Mouse (Mus musculus): ENCODE results near the gene Celf2. TPM values are rescaled to one million over a fixed set of nuclear protein-coding genes. Genes with fewer than 3 reads are reported as not detected.

Gene Celf2
- polyA plus RNA-seq, 1 experiment: 17.4 TPM

- Histone ChIP-seq H3K27me3 (ENCODE audit: control insufficient read depth, insufficient read depth, low read length) (no peaks in the 10 kb centered on the region), H3K27ac (ENCODE audit: control insufficient read depth, insufficient read depth, low read depth, low read length) (no peak overlapping the region)
- TF ChIP-seq CTCF (IDR thresholded peaks at IDR 0.05; ENCODE audit: control insufficient read depth, insufficient read depth, insufficient replicate concordance, low read depth, low read length) (no peak), POLR2A (IDR thresholded peaks at IDR 0.05; ENCODE audit: control insufficient read depth, low read depth, low read length) (no peak)
These were observed 718.5 kb downstream of the Celf2 start for GRCm38 (mm10) chr2:6790876-6791275.

GRCm38 (mm10) chr2:6786494-6787144 is 722.7 kb downstream of the Celf2 start:
- no peak overlapping the region for H3K27ac ChIP-seq (ENCODE audit: control insufficient read depth, insufficient read depth, low read depth, low read length)
- no peak for TF ChIP-seq POLR2A (IDR thresholded peaks at IDR 0.05; ENCODE audit: control insufficient read depth, low read depth, low read length)
- TF ChIP-seq CTCF (IDR thresholded peaks at IDR 0.05; ENCODE audit: control insufficient read depth, insufficient read depth, insufficient replicate concordance, low read depth, low read length): no peak
- no peaks in the 10 kb centered on the region for H3K36me3 ChIP-seq (ENCODE audit: control insufficient read depth, insufficient read depth, low read length)
- no peaks in the 10 kb centered on the region for H3K4me1 ChIP-seq (ENCODE audit: control insufficient read depth, insufficient read depth, low read length)
- no peak overlapping the region for H3K4me3 ChIP-seq (ENCODE audit: control insufficient read depth, low read depth, low read length)
- H3K27me3 ChIP-seq (ENCODE audit: control insufficient read depth, insufficient read depth, low read length): no peaks in the 10 kb centered on the region

More at GRCm38 (mm10) chr2:6790876-6791275, 718.5 kb downstream of the Celf2 start:
- H3K36me3 ChIP-seq (ENCODE audit: control insufficient read depth, insufficient read depth, low read length): no peaks in the 10 kb centered on the region
- H3K4me3 ChIP-seq (ENCODE audit: control insufficient read depth, low read depth, low read length): no peak overlapping the region
- no peaks in the 10 kb centered on the region for H3K4me1 ChIP-seq (ENCODE audit: control insufficient read depth, insufficient read depth, low read length)

- H3K4me1 ChIP-seq (ENCODE audit: control insufficient read depth, insufficient read depth, low read length): no peaks in the 10 kb centered on the region
- H3K4me3 ChIP-seq (ENCODE audit: control insufficient read depth, low read depth, low read length): no peak overlapping the region
- H3K27ac ChIP-seq (ENCODE audit: control insufficient read depth, insufficient read depth, low read depth, low read length): no peak overlapping the region
- no peak for TF ChIP-seq POLR2A (IDR thresholded peaks at IDR 0.05; ENCODE audit: control insufficient read depth, low read depth, low read length)
- TF ChIP-seq CTCF (IDR thresholded peaks at IDR 0.05; ENCODE audit: control insufficient read depth, insufficient read depth, insufficient replicate concordance, low read depth, low read length): no peak
- H3K27me3 ChIP-seq (ENCODE audit: control insufficient read depth, insufficient read depth, low read length): no peaks in the 10 kb centered on the region
- H3K36me3 ChIP-seq (ENCODE audit: control insufficient read depth, insufficient read depth, low read length): no peaks in the 10 kb centered on the region
These were observed 739.1 kb downstream of the Celf2 start for GRCm38 (mm10) chr2:6770214-6770613.

GRCm38 (mm10) chr2:6762381-6762780 is 747.0 kb downstream of the Celf2 start:
- no peak overlapping the region for H3K4me3 ChIP-seq (ENCODE audit: control insufficient read depth, low read depth, low read length)
- no peak overlapping the region for H3K27ac ChIP-seq (ENCODE audit: control insufficient read depth, insufficient read depth, low read depth, low read length)
- TF ChIP-seq CTCF (IDR thresholded peaks at IDR 0.05; ENCODE audit: control insufficient read depth, insufficient read depth, insufficient replicate concordance, low read depth, low read length) (no peak), POLR2A (IDR thresholded peaks at IDR 0.05; ENCODE audit: control insufficient read depth, low read depth, low read length) (no peak)
- H3K4me1 ChIP-seq (ENCODE audit: control insufficient read depth, insufficient read depth, low read length): no peaks in the 10 kb centered on the region
- no peaks in the 10 kb centered on the region for H3K36me3 ChIP-seq (ENCODE audit: control insufficient read depth, insufficient read depth, low read length)
- H3K27me3 ChIP-seq (ENCODE audit: control insufficient read depth, insufficient read depth, low read length): no peaks in the 10 kb centered on the region

- H3K36me3 ChIP-seq (ENCODE audit: control insufficient read depth, insufficient read depth, low read length): no peaks in the 10 kb centered on the region
- H3K27ac ChIP-seq (ENCODE audit: control insufficient read depth, insufficient read depth, low read depth, low read length): no peak overlapping the region
- H3K4me1 ChIP-seq (ENCODE audit: control insufficient read depth, insufficient read depth, low read length): no peaks in the 10 kb centered on the region
- H3K4me3 ChIP-seq (ENCODE audit: control insufficient read depth, low read depth, low read length): no peak overlapping the region
- no peaks in the 10 kb centered on the region for H3K27me3 ChIP-seq (ENCODE audit: control insufficient read depth, insufficient read depth, low read length)
- no peak for TF ChIP-seq CTCF (IDR thresholded peaks at IDR 0.05; ENCODE audit: control insufficient read depth, insufficient read depth, insufficient replicate concordance, low read depth, low read length)
- TF ChIP-seq POLR2A (IDR thresholded peaks at IDR 0.05; ENCODE audit: control insufficient read depth, low read depth, low read length): no peak
These were observed 766.2 kb downstream of the Celf2 start for GRCm38 (mm10) chr2:6743173-6743572.

GRCm38 (mm10) chr2:6739998-6740668 is 769.2 kb downstream of the Celf2 start:
- Histone ChIP-seq H3K4me1 (ENCODE audit: control insufficient read depth, insufficient read depth, low read length) (no peaks in the 10 kb centered on the region), H3K27me3 (ENCODE audit: control insufficient read depth, insufficient read depth, low read length) (no peaks in the 10 kb centered on the region), H3K4me3 (ENCODE audit: control insufficient read depth, low read depth, low read length) (no peak overlapping the region), H3K36me3 (ENCODE audit: control insufficient read depth, insufficient read depth, low read length) (no peaks in the 10 kb centered on the region), H3K27ac (ENCODE audit: control insufficient read depth, insufficient read depth, low read depth, low read length) (no peak overlapping the region)
- TF ChIP-seq CTCF (IDR thresholded peaks at IDR 0.05; ENCODE audit: control insufficient read depth, insufficient read depth, insufficient replicate concordance, low read depth, low read length): no peak
- TF ChIP-seq POLR2A (IDR thresholded peaks at IDR 0.05; ENCODE audit: control insufficient read depth, low read depth, low read length): no peak

- Histone ChIP-seq H3K27ac (ENCODE audit: control insufficient read depth, insufficient read depth, low read depth, low read length) (no peak overlapping the region), H3K27me3 (ENCODE audit: control insufficient read depth, insufficient read depth, low read length) (no peaks in the 10 kb centered on the region), H3K4me3 (ENCODE audit: control insufficient read depth, low read depth, low read length) (no peak overlapping the region), H3K4me1 (ENCODE audit: control insufficient read depth, insufficient read depth, low read length) (no peaks in the 10 kb centered on the region), H3K36me3 (ENCODE audit: control insufficient read depth, insufficient read depth, low read length) (no peaks in the 10 kb centered on the region)
- no peak for TF ChIP-seq POLR2A (IDR thresholded peaks at IDR 0.05; ENCODE audit: control insufficient read depth, low read depth, low read length)
- TF ChIP-seq CTCF (IDR thresholded peaks at IDR 0.05; ENCODE audit: control insufficient read depth, insufficient read depth, insufficient replicate concordance, low read depth, low read length): no peak
These were observed 777.3 kb downstream of the Celf2 start for GRCm38 (mm10) chr2:6732026-6732425.
